Mouse (Mus musculus) ES-Bruce4 (cell line): ENCODE results near the gene Pate2. TPM values are rescaled to one million over a fixed set of nuclear protein-coding genes. Genes with fewer than 3 reads are reported as not detected.

Experiments used
- H3K27ac ChIP-seq: 2 replicates; pipeline ENCODE4 v1.5.1; 2012; ENCODE audit warnings: low read length, inconsistent platforms; ENCODE audit not compliant: insufficient read depth
- H3K27me3 ChIP-seq: 2 replicates; pipeline ENCODE4 v1.6.1; 2012; ENCODE audit warnings: mild to moderate bottlenecking, low read length, inconsistent platforms; ENCODE audit not compliant: control insufficient read depth, poor library complexity, insufficient read depth, severe bottlenecking
- H3K36me3 ChIP-seq: 2 replicates; pipeline ENCODE4 v1.6.1; 2012; ENCODE audit warnings: inconsistent platforms, mild to moderate bottlenecking, low read length, moderate library complexity; ENCODE audit not compliant: control insufficient read depth, poor library complexity, insufficient read depth, severe bottlenecking
- H3K4me1 ChIP-seq: one replicate; pipeline ENCODE4 v1.8.1; 2011; ENCODE audit warnings: low read length; ENCODE audit not compliant: control insufficient read depth, insufficient read depth
- H3K4me3 ChIP-seq: 2 replicates; pipeline ENCODE4 v1.5.1; 2011; ENCODE audit warnings: low read depth, mild to moderate bottlenecking, low read length
- H3K9ac ChIP-seq: 2 replicates; pipeline ENCODE4 v1.6.1; 2012; ENCODE audit warnings: low read depth, mild to moderate bottlenecking, inconsistent platforms; ENCODE audit not compliant: poor library complexity, severe bottlenecking
- H3K9me3 ChIP-seq: replicated peaks from 2 replicates; pipeline ENCODE4 v1.6.1; 2012; ENCODE audit warnings: mild to moderate bottlenecking, low read length, inconsistent platforms; ENCODE audit not compliant: control insufficient read depth, poor library complexity, insufficient read depth, severe bottlenecking
- CTCF ChIP-seq: IDR thresholded peaks from one replicate; pipeline ENCODE4 v1.8.1; 2011; ENCODE audit warnings: low read depth, low read length
- EP300 ChIP-seq: IDR thresholded peaks from 2 replicates; pipeline ENCODE4 v1.6.1; 2011; ENCODE audit warnings: low read depth, low read length; ENCODE audit not compliant: insufficient read depth
- POLR2A ChIP-seq: IDR thresholded peaks from one replicate; pipeline ENCODE4 v1.8.1; 2011; ENCODE audit warnings: low read length; ENCODE audit not compliant: insufficient read depth
- polyA plus RNA-seq: library from polyadenylated mRNA; stranded (reverse); fragments of >200 nt; gene quantifications from 2 replicates; pipeline ENCODE4 v1.2.4, GENCODE M21; 2011; ENCODE audit warnings: low read depth; ENCODE audit not compliant: missing spikeins, insufficient read depth, insufficient read length

Pate2 gene
- polyA plus RNA-seq, 1 experiment = 1.7 TPM

DNA sequence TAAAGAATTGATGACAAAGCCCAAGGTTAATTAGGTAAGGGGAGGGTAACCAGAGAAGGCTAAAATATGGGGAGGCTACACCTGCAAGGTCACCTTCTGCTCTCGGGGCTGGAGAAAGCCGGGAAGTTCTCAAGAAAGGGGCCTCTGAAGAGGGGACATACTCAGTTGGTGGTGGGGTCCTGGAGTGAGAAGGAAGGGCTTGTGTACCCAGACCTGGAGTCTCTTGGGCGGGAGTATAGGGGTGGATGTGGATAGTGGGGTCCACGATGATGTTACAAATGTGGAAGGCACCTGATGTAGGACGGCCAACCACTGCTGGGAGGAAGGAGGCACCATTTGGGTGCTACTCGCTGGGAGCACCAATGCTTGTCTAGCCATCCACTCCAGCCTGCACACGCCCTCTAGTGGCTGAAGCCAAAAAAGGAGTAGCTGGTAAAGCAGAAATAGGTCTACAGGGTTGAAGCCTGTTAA, 46.1 kb upstream of the Pate2 start:
- Histone ChIP-seq H3K9ac (no peak overlapping the region), H3K4me1 (no peaks in the 10 kb centered on the region), H3K36me3 (no peaks in the 10 kb centered on the region), H3K27ac (no peak overlapping the region), H3K9me3 (no peaks in the 10 kb centered on the region), H3K4me3 (no peak overlapping the region), H3K27me3 (no peaks in the 10 kb centered on the region)
- TF ChIP-seq POLR2A (no peak), EP300 (no peak), CTCF (peak; percentile 89)

DNA sequence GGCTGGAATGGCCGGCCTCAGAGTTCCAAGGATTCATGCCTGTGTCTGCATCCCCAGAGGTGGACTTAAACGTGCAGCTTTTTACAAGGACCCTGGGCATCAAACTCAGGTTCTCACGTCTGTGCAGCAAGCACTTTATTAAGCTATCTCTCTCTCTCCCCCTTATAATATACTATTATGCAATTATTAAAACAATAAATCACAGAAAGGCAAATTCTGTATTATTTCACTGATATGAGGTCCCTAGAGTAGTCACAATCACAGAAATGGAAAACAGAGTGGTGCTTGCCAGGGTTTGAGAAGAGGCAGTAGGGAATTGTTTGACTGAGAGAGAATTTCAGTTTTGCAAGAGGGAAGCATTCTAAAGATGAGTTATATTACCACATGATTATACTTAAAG, 40.9 kb upstream of the Pate2 start:
- no peak overlapping the region for H3K27ac ChIP-seq
- H3K4me3 ChIP-seq = no peak overlapping the region
- no peaks in the 10 kb centered on the region for H3K36me3 ChIP-seq
- no peak for TF ChIP-seq EP300
- TF ChIP-seq POLR2A = no peak
- no peak for TF ChIP-seq CTCF
- no peaks in the 10 kb centered on the region for H3K9me3 ChIP-seq
- H3K27me3 ChIP-seq = no peaks in the 10 kb centered on the region
- no peaks in the 10 kb centered on the region for H3K4me1 ChIP-seq
- no peak overlapping the region for H3K9ac ChIP-seq

DNA sequence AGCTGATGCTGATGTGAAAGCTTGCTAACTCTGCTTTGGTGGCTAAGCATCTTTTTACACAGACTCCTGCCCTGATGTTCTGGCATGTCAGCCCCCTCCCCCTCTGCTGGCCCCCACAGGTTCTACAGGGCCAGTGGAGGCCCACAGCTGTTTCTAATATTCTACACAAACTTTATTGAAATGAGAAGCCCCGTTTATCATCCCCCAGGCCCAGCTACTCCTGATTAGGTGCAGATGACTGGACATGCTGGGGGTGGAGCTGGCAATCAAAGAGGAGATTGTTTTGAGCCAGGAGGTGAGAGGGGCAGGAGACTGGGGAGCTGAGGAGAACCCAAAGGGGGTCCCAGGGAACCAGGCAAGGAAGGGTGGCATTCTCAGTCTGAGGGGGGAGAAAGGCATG, 40.3 kb upstream of the Pate2 start:
- Histone ChIP-seq H3K9me3 (no peaks in the 10 kb centered on the region), H3K27me3 (no peaks in the 10 kb centered on the region), H3K27ac (no peak overlapping the region), H3K4me1 (no peaks in the 10 kb centered on the region), H3K9ac (no peak overlapping the region), H3K4me3 (no peak overlapping the region), H3K36me3 (no peaks in the 10 kb centered on the region)
- no peak for TF ChIP-seq POLR2A
- TF ChIP-seq EP300 = no peak
- TF ChIP-seq CTCF = no peak

DNA sequence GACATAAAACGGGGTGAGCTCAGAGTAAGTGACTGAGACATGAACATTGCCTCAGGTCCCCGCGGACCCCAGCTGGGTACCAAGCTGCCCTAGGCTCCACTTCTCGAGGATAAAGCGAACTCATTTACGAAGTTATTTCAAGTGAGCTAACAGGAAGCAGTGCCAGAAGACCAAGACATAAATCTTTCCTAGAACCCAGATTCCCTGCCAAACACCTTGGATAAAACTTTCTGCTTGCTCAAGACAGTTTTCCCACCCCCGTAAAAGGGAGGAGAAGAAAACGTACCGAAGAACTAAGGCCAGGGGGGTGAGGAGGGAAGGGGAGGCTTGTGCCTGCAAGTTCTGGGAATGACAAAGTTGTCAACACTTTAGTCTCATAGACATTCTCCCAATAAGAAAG, 36.8 kb upstream of the Pate2 start:
- H3K4me1 ChIP-seq = no peaks in the 10 kb centered on the region
- no peak overlapping the region for H3K9ac ChIP-seq
- TF ChIP-seq CTCF = no peak
- no peak for TF ChIP-seq EP300
- TF ChIP-seq POLR2A = no peak
- H3K27ac ChIP-seq = no peak overlapping the region
- no peaks in the 10 kb centered on the region for H3K27me3 ChIP-seq
- no peak overlapping the region for H3K4me3 ChIP-seq
- no peaks in the 10 kb centered on the region for H3K9me3 ChIP-seq
- no peaks in the 10 kb centered on the region for H3K36me3 ChIP-seq

DNA sequence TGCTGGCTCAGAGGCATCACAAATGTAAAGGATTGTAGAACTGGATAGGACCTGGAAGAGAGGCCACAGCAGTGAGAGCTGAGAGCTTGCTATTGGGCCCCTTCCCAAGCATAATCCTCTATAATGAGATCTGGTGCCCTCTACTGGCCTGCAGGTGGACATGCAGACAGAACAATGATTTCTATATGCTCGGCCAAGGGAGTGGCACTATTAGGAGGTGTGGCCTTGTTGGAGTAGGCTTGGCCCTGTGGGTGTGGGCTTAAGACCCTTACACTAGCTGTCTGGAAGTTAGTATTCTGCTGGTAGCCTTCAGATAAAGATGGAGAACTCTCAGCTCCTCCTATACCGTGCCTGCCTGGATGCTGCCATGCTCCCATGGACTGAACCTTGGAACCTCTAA, 35.0 kb upstream of the Pate2 start:
- H3K4me1 ChIP-seq = no peaks in the 10 kb centered on the region
- H3K27ac ChIP-seq = no peak overlapping the region
- H3K9ac ChIP-seq = no peak overlapping the region

DNA sequence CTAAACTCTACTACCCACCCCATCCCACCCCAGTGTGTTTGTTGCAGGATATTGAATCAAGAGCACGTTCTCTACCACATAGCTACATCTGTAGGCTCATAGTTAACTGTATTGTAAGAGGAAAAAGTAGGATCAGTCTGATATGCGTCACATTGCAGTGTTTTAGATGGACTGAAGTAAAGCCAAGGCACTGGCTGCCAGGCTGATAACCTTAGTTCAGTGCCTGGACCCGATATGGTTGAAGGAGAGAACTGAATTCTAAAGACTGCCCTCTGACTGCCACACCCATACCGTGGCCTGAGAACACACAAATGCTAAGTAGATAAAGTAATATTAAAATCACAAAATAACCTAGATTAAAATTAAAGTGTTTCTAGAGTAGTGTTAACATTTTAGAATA, 34.2 kb upstream of the Pate2 start:
- H3K9me3 ChIP-seq = no peaks in the 10 kb centered on the region
- H3K4me3 ChIP-seq = no peak overlapping the region
- H3K27me3 ChIP-seq = no peaks in the 10 kb centered on the region
- TF ChIP-seq POLR2A (no peak), CTCF (no peak), EP300 (no peak)
- H3K36me3 ChIP-seq = no peaks in the 10 kb centered on the region
- H3K9ac ChIP-seq = no peak overlapping the region
- H3K27ac ChIP-seq = no peak overlapping the region
- H3K4me1 ChIP-seq = no peaks in the 10 kb centered on the region

More for the DNA sequence above, 35.0 kb upstream of the Pate2 start:
- Histone ChIP-seq H3K9me3 (no peaks in the 10 kb centered on the region), H3K27me3 (no peaks in the 10 kb centered on the region), H3K4me3 (no peak overlapping the region), H3K36me3 (no peaks in the 10 kb centered on the region)
- TF ChIP-seq CTCF (peak; percentile 70), EP300 (no peak)
